Mouse (Mus musculus) CD4-positive helper T cell, adult 2 months (primary cell): Measurements from ENCODE around the gene Cux1.

Source experiments
- DNase-seq: peaks from one replicate; pipeline ENCODE4 v3.0.0-alpha.2; 2012; ENCODE audit warnings: low read depth, missing footprints, low spot score

Gene Cux1

GRCm38 (mm10) chr5:136382261-136383005 is 184.9 kb downstream of the Cux1 start:
- peak; percentile 36 for DNase-seq

- no peak for DNase-seq
Measured at GRCm38 (mm10) chr5:136379405-136379804, 187.9 kb downstream of the Cux1 start.

GRCm38 (mm10) chr5:136377101-136377500 is 190.2 kb downstream of the Cux1 start:
- no peak for DNase-seq

GRCm38 (mm10) chr5:136375350-136375749 is 191.9 kb downstream of the Cux1 start:
- DNase-seq, result no peak

DNA sequence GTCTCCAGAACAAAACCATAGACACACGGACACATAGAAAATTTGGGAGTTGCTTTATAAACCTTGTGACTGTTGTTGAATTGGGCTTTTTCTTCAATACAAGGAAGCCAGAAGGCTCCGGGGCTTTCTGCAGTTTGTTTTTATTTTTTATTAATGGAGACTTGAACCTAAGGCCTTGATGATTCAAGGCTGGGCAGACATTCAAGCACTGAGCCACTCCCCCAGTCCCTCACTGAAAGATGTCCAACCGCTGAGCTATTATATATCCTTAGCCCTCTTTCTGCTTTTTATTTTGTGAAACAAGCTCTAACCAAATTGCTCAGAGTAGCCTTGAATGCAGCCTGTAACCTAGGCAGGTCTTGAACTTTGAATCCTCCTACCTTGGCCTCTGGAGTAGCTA is 195.0 kb downstream of the Cux1 start:
- no peak for DNase-seq

DNA sequence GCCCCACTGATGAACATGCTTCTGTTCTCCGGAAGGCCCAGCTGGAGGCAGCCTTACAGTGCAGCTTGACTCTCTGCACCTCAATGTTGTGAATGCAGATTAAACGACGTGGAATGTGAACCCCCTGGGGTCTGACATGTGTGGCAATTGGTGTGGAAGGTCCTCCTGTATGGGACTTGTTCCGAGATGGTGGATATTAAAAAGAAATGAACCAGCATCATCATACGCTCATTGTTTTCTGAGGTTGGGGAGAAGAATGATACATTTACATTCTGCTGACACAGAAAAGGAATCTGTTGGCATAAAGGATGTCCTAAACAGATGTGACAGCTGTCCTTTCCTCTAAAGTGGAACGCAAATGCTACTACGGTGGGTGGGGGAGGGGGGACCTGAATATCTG is 203.9 kb downstream of the Cux1 start:
- DNase-seq, result no peak

- DNase-seq, result no peak
Measured at GRCm38 (mm10) chr5:136362473-136363230, 204.6 kb downstream of the Cux1 start.

DNA sequence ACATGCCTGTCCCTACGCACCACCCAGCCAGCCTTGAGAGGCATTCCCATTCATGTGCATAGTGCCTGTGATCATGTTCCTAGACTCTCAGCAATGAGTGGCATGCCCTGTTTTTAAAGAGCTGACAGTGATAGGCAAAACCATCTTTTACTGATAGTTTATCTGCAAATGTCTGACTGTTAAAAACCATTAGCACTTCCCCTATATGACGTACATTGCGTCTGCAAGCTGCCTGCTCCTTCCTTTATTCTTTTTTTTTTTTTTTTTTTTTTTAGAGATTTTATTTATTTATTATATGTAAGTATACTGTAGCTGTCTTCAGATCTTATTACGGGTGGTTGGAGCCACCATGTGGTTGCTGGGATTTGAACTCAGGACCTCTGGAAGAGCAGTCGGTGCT is 205.3 kb downstream of the Cux1 start:
- no peak for DNase-seq

DNA sequence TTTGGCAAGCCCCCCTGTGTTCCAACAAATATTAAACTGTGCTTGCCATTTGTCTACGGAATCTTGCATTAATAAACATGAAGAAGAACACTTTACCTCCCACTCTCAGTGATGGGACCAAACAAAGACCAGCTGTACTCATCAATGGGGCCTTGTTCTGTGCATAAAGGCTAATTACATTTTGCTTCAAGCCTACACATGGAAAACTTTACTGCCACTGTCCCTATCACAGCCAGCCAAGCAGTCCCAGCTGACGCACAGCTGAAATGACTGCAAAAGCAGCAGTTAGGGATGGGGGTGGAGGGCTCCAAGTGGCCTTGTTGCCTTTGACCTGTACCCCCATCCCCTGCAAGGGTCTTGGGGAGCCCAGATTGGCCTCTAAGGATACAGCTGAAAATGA is 210.1 kb downstream of the Cux1 start:
- no peak for DNase-seq

DNA sequence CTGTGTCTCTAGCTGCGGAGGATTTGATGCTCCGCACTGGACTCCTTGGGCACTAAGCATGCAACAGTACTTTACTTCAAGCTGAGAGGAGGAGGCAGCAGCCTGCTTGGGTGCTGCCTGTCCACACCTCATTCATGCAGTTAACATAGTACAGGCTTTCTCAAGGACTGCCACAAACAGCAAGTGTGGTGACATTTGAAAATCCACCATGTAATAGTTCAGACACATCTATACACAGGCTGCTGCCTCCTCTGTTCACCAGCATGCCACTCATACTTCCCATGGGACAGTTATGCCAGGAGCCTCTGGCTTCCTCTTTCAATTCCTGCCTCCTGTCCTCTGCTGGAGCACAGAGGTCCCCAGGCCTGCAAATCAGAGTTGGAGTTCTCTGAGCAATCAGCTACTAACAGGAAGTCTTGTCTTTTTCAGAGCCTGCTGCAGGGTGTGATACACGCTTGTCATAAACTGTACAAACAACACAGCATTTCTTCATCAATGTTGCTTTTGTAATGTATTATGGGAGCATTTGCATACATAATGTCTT is 211.6 kb downstream of the Cux1 start:
- DNase-seq, result no peak

DNA sequence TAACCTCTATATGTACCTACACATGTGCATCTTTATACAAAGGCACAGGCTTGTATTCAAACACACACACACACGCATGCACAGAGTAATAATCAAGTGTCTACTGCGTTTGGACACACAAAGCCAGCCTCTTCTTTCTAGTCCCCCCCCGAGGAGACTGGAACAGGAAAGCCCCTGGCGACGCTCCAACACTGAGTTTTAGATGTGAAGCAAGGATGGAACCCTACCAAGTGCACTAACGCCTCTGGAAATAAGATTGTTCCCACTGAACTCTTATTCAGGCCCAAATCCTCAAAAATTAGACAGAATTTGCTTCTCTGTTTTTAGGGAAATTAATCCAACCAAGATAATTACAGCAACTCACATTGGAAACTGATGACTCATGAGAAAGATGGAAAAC is 212.6 kb downstream of the Cux1 start:
- no peak for DNase-seq

DNA sequence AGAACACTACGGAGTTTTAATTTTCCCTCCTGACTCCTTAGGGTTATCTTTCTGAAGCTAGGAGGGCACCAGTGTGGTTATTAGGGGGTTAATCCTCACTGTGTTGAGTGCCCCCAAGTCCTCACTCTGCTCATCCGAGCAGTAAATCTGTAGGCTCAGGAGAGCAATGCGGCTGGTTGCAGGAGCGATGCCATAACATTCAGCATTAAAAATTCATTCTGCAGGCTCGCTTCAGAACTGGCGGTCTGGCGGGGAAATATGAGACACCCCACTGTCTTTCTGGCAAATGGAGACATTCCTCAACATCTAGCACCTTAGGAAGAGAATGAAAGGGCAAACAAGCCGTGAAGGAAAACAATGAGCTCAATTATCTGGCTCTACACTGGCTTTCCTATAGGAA is 214.2 kb downstream of the Cux1 start:
- DNase-seq, result no peak

- DNase-seq, result no peak
Measured at GRCm38 (mm10) chr5:136343156-136343890, 224.0 kb downstream of the Cux1 start.

DNA sequence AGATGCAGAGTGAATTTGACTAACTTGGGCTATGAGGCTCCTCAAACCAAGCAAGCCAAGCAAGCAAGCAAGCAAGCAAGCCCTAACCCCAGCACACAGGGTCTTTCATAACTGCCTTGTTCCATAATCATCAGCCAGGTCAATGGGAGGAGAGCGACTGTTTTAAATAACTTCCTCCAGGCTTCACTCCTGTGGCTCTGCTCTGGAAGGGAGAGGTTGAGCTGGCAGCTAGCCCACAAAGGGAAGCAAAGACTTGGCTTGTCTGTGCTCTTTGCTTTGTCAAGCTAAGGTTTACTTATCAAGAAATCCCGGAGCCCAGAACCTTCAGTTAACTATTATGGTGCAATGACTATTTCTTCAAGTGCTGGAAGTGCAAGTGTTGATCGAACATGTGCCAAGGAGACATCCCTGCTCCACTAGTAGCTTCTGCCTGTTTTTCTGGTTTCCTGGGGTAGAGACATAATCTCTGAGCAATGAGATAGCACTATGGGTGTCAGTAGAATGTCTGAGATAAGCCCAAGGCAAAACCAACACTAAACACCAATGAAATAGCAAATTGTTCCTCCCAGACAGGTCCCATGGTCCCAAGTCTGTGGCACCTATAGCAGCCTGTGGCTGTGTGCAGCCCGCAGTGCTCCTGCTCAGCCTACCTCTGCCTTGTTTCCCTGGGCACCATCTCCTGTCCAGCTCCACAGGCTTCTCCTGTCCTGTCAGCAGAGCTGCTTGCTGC is 230.3 kb downstream of the Cux1 start:
- DNase-seq, result no peak

- no peak for DNase-seq
Measured at GRCm38 (mm10) chr5:136335681-136336080, 231.6 kb downstream of the Cux1 start.

- no peak for DNase-seq
Measured at GRCm38 (mm10) chr5:136334780-136335179, 232.5 kb downstream of the Cux1 start.

- DNase-seq, result no peak
Measured at GRCm38 (mm10) chr5:136334051-136334450, 233.2 kb downstream of the Cux1 start.

DNA sequence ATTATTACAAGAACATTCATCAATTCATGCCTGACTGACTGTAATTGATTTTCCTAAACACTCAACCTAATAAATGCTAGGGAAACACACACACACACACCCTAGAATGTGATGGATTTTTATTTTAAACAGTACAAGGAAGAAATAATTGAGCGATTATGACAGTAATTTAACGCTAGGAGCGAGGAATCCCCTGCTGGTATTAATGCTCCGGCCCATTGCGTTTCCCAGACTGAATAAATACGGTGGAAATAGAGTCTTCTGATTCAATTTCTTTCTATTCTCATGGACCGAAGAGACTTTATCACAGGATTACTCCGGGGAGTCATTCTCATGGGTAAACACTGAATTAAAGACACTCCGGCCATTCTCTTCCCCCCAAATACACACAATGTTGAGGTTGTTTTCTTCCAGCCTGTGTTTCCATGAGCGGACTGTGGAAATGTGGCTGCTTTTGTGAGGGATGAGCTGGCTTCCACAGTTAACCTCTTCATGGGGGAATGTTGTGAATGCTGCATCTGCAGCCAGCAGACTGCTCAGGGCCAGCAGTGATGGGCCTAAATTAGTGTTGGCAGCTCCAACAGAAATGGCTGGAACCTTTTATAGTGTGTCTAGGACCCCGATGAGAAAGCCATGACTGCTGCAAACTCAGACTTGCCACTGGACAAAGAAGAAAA is 234.4 kb downstream of the Cux1 start:
- DNase-seq, result no peak

- DNase-seq, result no peak
Measured at GRCm38 (mm10) chr5:136327736-136328135, 239.6 kb downstream of the Cux1 start.

GRCm38 (mm10) chr5:136326626-136327025 is 240.7 kb downstream of the Cux1 start:
- no peak for DNase-seq

GRCm38 (mm10) chr5:136324506-136324905 is 242.8 kb downstream of the Cux1 start:
- DNase-seq, result no peak
